Mouse (Mus musculus): Measurements from ENCODE around the gene Tial1. TPM values are rescaled to one million over a fixed set of nuclear protein-coding genes. Genes with fewer than 3 reads are reported as not detected.

Gene Tial1
- polyA plus RNA-seq, 1 experiment from 2014 or later: 19.9 TPM

- WGBS: 93% methylated on average over 6 of the region's 6 CpGs
- H3K27ac ChIP-seq: no peak overlapping the region
- no peaks in the 10 kb centered on the region for H3K4me1 ChIP-seq
- H3K9me3 ChIP-seq: no peaks in the 10 kb centered on the region
- no peak overlapping the region for H3K4me3 ChIP-seq
- no peak for DNase-seq (ENCODE audit: low spot score)
- peaks cover 42% of the 10 kb centered on the region for H3K36me3 ChIP-seq
- H3K27me3 ChIP-seq (ENCODE audit: insufficient read depth, poor library complexity, severe bottlenecking): no peaks in the 10 kb centered on the region
These were observed 22.3 kb downstream of the Tial1 start for GRCm38 (mm10) chr7:128439251-128439650.

- Histone ChIP-seq H3K36me3 (peaks cover 31% of the 10 kb centered on the region), H3K27me3 (ENCODE audit: insufficient read depth, poor library complexity, severe bottlenecking) (no peaks in the 10 kb centered on the region)
These were observed 23.4 kb downstream of the Tial1 start for GRCm38 (mm10) chr7:128438131-128438530.

GRCm38 (mm10) chr7:128433213-128433612 lies 28.3 kb downstream of the Tial1 start:
- no peaks in the 10 kb centered on the region for H3K9me3 ChIP-seq
- H3K36me3 ChIP-seq: peaks cover 4% of the 10 kb centered on the region; the same call in 1 of the 2 replicates
- no peak for DNase-seq (ENCODE audit: low spot score)
- no peak overlapping the region for H3K4me3 ChIP-seq
- H3K27ac ChIP-seq: no peak overlapping the region
- 52% methylated on average over 1 of the region's 1 CpGs for WGBS
- no peaks in the 10 kb centered on the region for H3K27me3 ChIP-seq (ENCODE audit: insufficient read depth, poor library complexity, severe bottlenecking)
- no peaks in the 10 kb centered on the region for H3K4me1 ChIP-seq

More at GRCm38 (mm10) chr7:128438131-128438530, 23.4 kb downstream of the Tial1 start:
- DNase-seq (ENCODE audit: low spot score): no peak
- Histone ChIP-seq H3K4me1 (no peaks in the 10 kb centered on the region), H3K4me3 (no peak overlapping the region), H3K27ac (no peak overlapping the region), H3K9me3 (no peaks in the 10 kb centered on the region)

- H3K9me3 ChIP-seq: no peaks in the 10 kb centered on the region
- H3K4me1 ChIP-seq: no peaks in the 10 kb centered on the region
- DNase-seq (ENCODE audit: low spot score): no peak
- H3K4me3 ChIP-seq: no peak overlapping the region
- peaks cover 4% of the 10 kb centered on the region; the same call in 1 of the 2 replicates for H3K36me3 ChIP-seq
- H3K27ac ChIP-seq: no peak overlapping the region
- no peaks in the 10 kb centered on the region for H3K27me3 ChIP-seq (ENCODE audit: insufficient read depth, poor library complexity, severe bottlenecking)
- WGBS: 76% methylated on average over 10 of the region's 10 CpGs
These were observed 28.9 kb downstream of the Tial1 start for GRCm38 (mm10) chr7:128432574-128432973.

GRCm38 (mm10) chr7:128422491-128422890 lies 39.0 kb downstream of the Tial1 start:
- Histone ChIP-seq H3K36me3 (no peaks in the 10 kb centered on the region), H3K27ac (no peak overlapping the region), H3K4me1 (peaks cover 13% of the 10 kb centered on the region), H3K4me3 (no peak overlapping the region), H3K9me3 (no peaks in the 10 kb centered on the region), H3K27me3 (ENCODE audit: insufficient read depth, poor library complexity, severe bottlenecking) (peaks cover 50% of the 10 kb centered on the region)
- 63% methylated on average over 3 of the region's 3 CpGs for WGBS
- no peak for DNase-seq (ENCODE audit: low spot score)

- peaks cover 57% of the 10 kb centered on the region for H3K27me3 ChIP-seq (ENCODE audit: insufficient read depth, poor library complexity, severe bottlenecking)
These were observed 39.8 kb downstream of the Tial1 start for GRCm38 (mm10) chr7:128421701-128422100.

GRCm38 (mm10) chr7:128419690-128420089 lies 41.8 kb downstream of the Tial1 start:
- no peak overlapping the region for H3K27ac ChIP-seq
- no peaks in the 10 kb centered on the region for H3K9me3 ChIP-seq
- H3K36me3 ChIP-seq: no peaks in the 10 kb centered on the region
- H3K4me1 ChIP-seq: peaks cover 31% of the 10 kb centered on the region
- 18% methylated on average over 9 of the region's 9 CpGs for WGBS
- no peak for DNase-seq (ENCODE audit: low spot score)
- no peak overlapping the region for H3K4me3 ChIP-seq
- H3K27me3 ChIP-seq (ENCODE audit: insufficient read depth, poor library complexity, severe bottlenecking): peaks cover 68% of the 10 kb centered on the region

More at GRCm38 (mm10) chr7:128421701-128422100, 39.8 kb downstream of the Tial1 start:
- DNase-seq (ENCODE audit: low spot score): no peak
- H3K4me1 ChIP-seq: peaks cover 19% of the 10 kb centered on the region
- WGBS: 78% methylated on average over 7 of the region's 7 CpGs
- H3K4me3 ChIP-seq: no peak overlapping the region
- no peak overlapping the region for H3K27ac ChIP-seq
- no peaks in the 10 kb centered on the region for H3K36me3 ChIP-seq
- H3K9me3 ChIP-seq: no peaks in the 10 kb centered on the region

- Histone ChIP-seq H3K27ac (peak within 1 kb of the TSS; percentile 85), H3K36me3 (no peaks in the 10 kb centered on the region), H3K4me3 (peak within 1 kb of the TSS; percentile 88), H3K9me3 (no peaks in the 10 kb centered on the region), H3K27me3 (ENCODE audit: insufficient read depth, poor library complexity, severe bottlenecking) (peaks cover 69% of the 10 kb centered on the region), H3K4me1 (peaks cover 46% of the 10 kb centered on the region)
- WGBS: under 1% methylated on average over 92 of the region's 102 CpGs
- DNase-seq (ENCODE audit: low spot score): no peak
These were observed 43.4 kb downstream of the Tial1 start, which contains the start of gene Rgs10 for GRCm38 (mm10) chr7:128417930-128418779. Gene Rgs10 (minus strand): TSS chr7:128418758.

- no peaks in the 10 kb centered on the region for H3K9me3 ChIP-seq
- peak overlapping the region; percentile 88 for H3K4me3 ChIP-seq
- no peaks in the 10 kb centered on the region for H3K36me3 ChIP-seq
- 3% methylated on average over 32 of the region's 32 CpGs for WGBS
- H3K27me3 ChIP-seq (ENCODE audit: insufficient read depth, poor library complexity, severe bottlenecking): peaks cover 69% of the 10 kb centered on the region
- peak overlapping the region; percentile 85 for H3K27ac ChIP-seq
- no peak for DNase-seq (ENCODE audit: low spot score)
- H3K4me1 ChIP-seq: peaks cover 50% of the 10 kb centered on the region
These were observed 44.1 kb downstream of the Tial1 start for GRCm38 (mm10) chr7:128417226-128417929.

GRCm38 (mm10) chr7:128416664-128417063 lies 44.9 kb downstream of the Tial1 start:
- DNase-seq (ENCODE audit: low spot score): no peak
- peaks cover 65% of the 10 kb centered on the region for H3K27me3 ChIP-seq (ENCODE audit: insufficient read depth, poor library complexity, severe bottlenecking)
- no peak overlapping the region for H3K27ac ChIP-seq
- peaks cover 55% of the 10 kb centered on the region for H3K4me1 ChIP-seq
- H3K36me3 ChIP-seq: no peaks in the 10 kb centered on the region
- no peaks in the 10 kb centered on the region for H3K9me3 ChIP-seq
- H3K4me3 ChIP-seq: peak overlapping the region; percentile 88; the same call in 1 of the 2 replicates
- WGBS: 66% methylated on average over 6 of the region's 6 CpGs

- no peaks in the 10 kb centered on the region for H3K36me3 ChIP-seq
- H3K9me3 ChIP-seq: no peaks in the 10 kb centered on the region
- 7% methylated on average over 8 of the region's 8 CpGs for WGBS
- H3K27ac ChIP-seq: peak overlapping the region; percentile 79
- peaks cover 55% of the 10 kb centered on the region for H3K4me1 ChIP-seq
- peak overlapping the region; percentile 32 for H3K4me3 ChIP-seq
- H3K27me3 ChIP-seq (ENCODE audit: insufficient read depth, poor library complexity, severe bottlenecking): peaks cover 47% of the 10 kb centered on the region
- DNase-seq (ENCODE audit: low spot score): no peak
These were observed 47.1 kb downstream of the Tial1 start for GRCm38 (mm10) chr7:128414433-128414832.

- no peak for DNase-seq (ENCODE audit: low spot score)
- no peak overlapping the region for H3K4me3 ChIP-seq
- 57% methylated on average over 10 of the region's 10 CpGs for WGBS
- no peak overlapping the region for H3K27ac ChIP-seq
- peaks cover 46% of the 10 kb centered on the region for H3K4me1 ChIP-seq
- peaks cover 3% of the 10 kb centered on the region; the same call in 1 of the 2 replicates for H3K36me3 ChIP-seq
- H3K27me3 ChIP-seq (ENCODE audit: insufficient read depth, poor library complexity, severe bottlenecking): peaks cover 25% of the 10 kb centered on the region
- no peaks in the 10 kb centered on the region for H3K9me3 ChIP-seq
These were observed 49.3 kb downstream of the Tial1 start for GRCm38 (mm10) chr7:128412071-128412833.
